Mouse (Mus musculus) midbrain, postnatal 0 days (tissue): ENCODE data around the gene Galp. TPM values are rescaled to one million over a fixed set of nuclear protein-coding genes. Genes with fewer than 3 reads are reported as not detected.
A peak's percentile ranks its signal among the peaks of the same experiment; 100 is the strongest.

ENCODE experiments used
- ATAC-seq: fragments of 200-750 bp; cut with Nextera tagmentation; 2 replicates; pipeline ENCODE4 v1.8.0; 2017; ENCODE audit warnings: moderate number of reproducible peaks, mild to moderate bottlenecking, moderate TSS enrichment, moderate library complexity; ENCODE audit not compliant: low FRiP score
- DNase-seq: peaks from one replicate; pipeline ENCODE4 v3.0.0-alpha.2; 2015; ENCODE audit warnings: low spot score
- H3K27ac ChIP-seq: fragments of 300-500 bp; sonication (generic); 2 replicates; pipeline ENCODE4 v1.5.1; 2014; ENCODE audit warnings: low read depth, mild to moderate bottlenecking, low read length, mixed read lengths
- H3K27me3 ChIP-seq: fragments of 300-500 bp; sonication (generic); 2 replicates; pipeline ENCODE4 v1.6.1; 2014; ENCODE audit warnings: low read length, control low read depth, mixed read lengths; ENCODE audit not compliant: insufficient read depth
- H3K36me3 ChIP-seq: fragments of 300-500 bp; sonication (generic); 2 replicates; pipeline ENCODE4 v1.6.1; 2014; ENCODE audit warnings: low read length, control low read depth, mixed read lengths; ENCODE audit not compliant: insufficient read depth
- H3K4me1 ChIP-seq: fragments of 300-500 bp; sonication (generic); 2 replicates; pipeline ENCODE4 v1.6.1; 2014; ENCODE audit warnings: mild to moderate bottlenecking, control low read depth, antibody characterized with exemption, low read length, mixed read lengths; ENCODE audit not compliant: insufficient read depth
- H3K4me2 ChIP-seq: fragments of 300-500 bp; sonication (generic); 2 replicates; pipeline ENCODE4 v1.6.1; 2014; ENCODE audit warnings: low read depth, mild to moderate bottlenecking, low read length, mixed read lengths; ENCODE audit not compliant: poor library complexity, severe bottlenecking
- H3K4me3 ChIP-seq: fragments of 300-500 bp; sonication (generic); 2 replicates; pipeline ENCODE4 v1.5.1; 2014; ENCODE audit warnings: low read depth, mild to moderate bottlenecking, low read length, moderate library complexity
- H3K9ac ChIP-seq: fragments of 300-500 bp; sonication (generic); replicated peaks from 2 replicates; pipeline ENCODE4 v1.6.1; 2014; ENCODE audit warnings: mild to moderate bottlenecking, low read length, moderate library complexity, mixed read lengths; ENCODE audit not compliant: poor library complexity, severe bottlenecking
- H3K9me3 ChIP-seq: fragments of 300-500 bp; sonication (generic); 2 replicates; pipeline ENCODE4 v1.6.1; 2016; ENCODE audit warnings: low read length, control low read depth
- CTCF ChIP-seq: IDR thresholded peaks from 2 replicates; pipeline ENCODE4 v1.5.1; 2016; ENCODE audit warnings: antibody characterized with exemption, mild to moderate bottlenecking
- WGBS: fragments of 180-500 bp; shearing (Covaris S2); extraction: QIAGEN DNeasy Blood & Tissue Kit; methylation state at CpG from one replicate; pipeline ENCODE4 v1.1.7; 2014; 5-methylcytosine and 5-hydroxymethylcytosine counted together
- polyA plus RNA-seq: library from polyadenylated mRNA; unstranded; fragments of >200 nt; fragmentation: Nextera tagmentation; extraction: Ambion mirVana; gene quantifications from 2 replicates; pipeline ENCODE4 v1.2.1, GENCODE M21; 2015
- total RNA-seq: library from RNA; depleted of rRNA; stranded (reverse); fragments of >200 nt; gene quantifications from 2 replicates; pipeline ENCODE4 v1.2.3, GENCODE M21; 2014

The Galp gene
- total and polyA plus RNA-seq, 2 experiments from 2014 or later = not detected

DNA sequence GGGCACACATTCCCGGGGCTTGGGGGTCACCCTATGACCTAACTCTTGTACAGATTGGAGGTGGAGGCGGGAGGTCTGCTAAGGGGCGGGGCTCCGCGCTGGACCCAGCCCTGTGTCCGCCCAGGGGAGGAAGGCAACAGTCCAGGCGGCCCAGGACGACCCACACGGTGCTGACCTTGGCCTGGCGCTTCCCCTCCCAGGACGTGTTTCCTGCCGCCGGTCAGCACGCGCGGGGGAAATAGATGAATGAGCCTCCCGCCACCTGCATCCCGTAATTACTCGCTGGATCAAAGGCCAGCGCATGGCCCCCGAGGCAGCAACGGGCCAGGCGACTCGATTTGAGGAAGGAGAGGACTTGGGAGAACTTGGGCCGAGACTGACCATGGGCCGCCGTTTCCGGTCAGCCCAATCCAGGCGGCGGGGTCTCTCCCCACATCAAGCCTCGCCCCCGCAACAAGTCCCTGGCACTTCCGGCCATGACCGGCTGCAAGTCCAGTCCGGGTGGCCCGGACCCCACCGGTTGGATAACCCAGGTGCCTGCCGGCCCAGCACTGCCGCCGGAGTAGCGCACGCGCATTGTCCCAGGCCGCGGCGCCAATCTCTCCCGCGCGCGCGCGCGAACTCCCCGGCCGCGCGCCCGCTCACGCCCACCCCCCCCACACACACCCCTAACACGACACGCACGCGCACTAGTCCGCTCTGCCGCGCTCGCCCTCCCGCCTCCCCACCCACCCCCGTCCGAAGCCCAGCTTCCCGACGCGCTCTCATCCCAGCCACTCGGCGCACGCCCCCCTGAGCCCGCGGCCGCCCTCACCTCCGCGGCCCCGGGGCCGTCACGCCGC is 41.6 kb upstream of the Galp start:
- DNase-seq (peak; percentile 90), ATAC-seq (peak; percentile 82)
- Histone ChIP-seq H3K4me1 (peaks cover 5% of the 10 kb centered on the region; the same call in 1 of the 2 replicates), H3K4me3 (peak overlapping the region; percentile 86), H3K27me3 (no peaks in the 10 kb centered on the region), H3K36me3 (no peaks in the 10 kb centered on the region), H3K4me2 (peak overlapping the region; percentile 94), H3K9me3 (no peaks in the 10 kb centered on the region), H3K27ac (peak overlapping the region; percentile 93), H3K9ac (peak overlapping the region; percentile 91)
- under 1% methylated on average over 41 of the region's 85 CpGs for WGBS
- no peak for TF ChIP-seq CTCF

DNA sequence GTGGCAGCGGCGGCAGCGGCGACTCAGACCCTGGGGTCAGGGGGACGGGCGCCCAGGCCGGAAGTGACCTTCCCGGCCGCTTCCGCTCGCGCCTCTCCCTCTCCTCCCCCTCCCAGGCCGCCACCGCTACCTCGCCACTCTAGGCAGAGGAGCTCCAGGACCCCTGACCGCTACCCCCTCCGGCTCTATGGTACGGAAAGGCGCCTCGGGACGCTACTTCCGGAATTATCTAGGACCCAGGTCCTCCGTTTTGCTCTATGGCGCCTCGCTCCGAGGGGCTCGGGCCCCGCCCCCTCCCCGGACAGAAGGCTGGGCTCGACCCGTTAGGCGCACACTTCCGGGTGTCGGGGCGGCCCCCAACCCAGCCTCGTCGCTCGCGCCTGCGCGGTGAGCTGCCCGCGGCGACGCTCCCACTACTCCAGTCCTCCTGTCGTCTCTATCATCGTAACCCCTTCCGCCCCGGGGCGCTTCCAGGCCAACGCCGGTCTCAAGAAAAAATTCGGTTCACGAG is 40.9 kb upstream of the Galp start, which contains the start of gene Zfp787:
TSS of gene Zfp787 (minus strand) at position 97 of the 511 bp plus-strand sequence.
- Histone ChIP-seq H3K27ac (peak within 1 kb of the TSS; percentile 93), H3K4me2 (peak within 1 kb of the TSS; percentile 94), H3K4me1 (peaks cover 5% of the 10 kb centered on the region; the same call in 1 of the 2 replicates), H3K36me3 (no peaks in the 10 kb centered on the region), H3K4me3 (peak within 1 kb of the TSS; percentile 86), H3K9me3 (no peaks in the 10 kb centered on the region), H3K27me3 (no peaks in the 10 kb centered on the region), H3K9ac (peak within 1 kb of the TSS; percentile 91)
- under 1% methylated on average over 40 of the region's 54 CpGs for WGBS
- DNase-seq = peak; percentile 99
- no peak for TF ChIP-seq CTCF
- ATAC-seq = peak; percentile 97

DNA sequence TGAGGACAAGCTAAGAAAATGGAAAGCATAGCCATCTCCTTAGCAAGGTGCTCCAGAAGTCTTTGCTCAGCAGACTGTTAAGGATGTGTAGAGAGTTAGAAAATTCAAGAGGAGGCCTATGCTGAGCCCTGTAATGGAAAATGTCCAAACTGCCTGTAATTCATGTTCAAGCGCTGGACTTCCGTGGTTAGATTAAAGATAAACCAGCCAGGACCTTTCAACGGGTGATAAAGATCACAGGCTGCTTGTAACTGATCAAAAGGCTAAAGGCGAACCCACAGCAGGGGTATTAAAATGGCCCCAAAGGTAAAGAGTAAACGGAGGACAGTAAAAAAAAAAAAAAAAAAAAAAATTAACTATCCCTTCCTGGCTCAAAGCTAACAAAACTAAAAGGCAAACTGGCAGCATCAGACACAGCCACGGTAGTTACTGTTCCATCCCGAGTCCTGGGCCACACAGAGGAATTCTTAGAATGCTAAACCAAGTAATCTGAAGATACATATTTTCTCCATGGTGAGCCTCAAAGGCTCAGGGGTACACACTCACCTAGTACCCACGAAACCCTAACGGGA is 39.9 kb upstream of the Galp start:
- H3K9me3 ChIP-seq = no peaks in the 10 kb centered on the region
- 0 out of 2 replicates have a peak overlapping the region, but pooled peaks have one; percentile 62 for H3K9ac ChIP-seq
- ATAC-seq = no peak
- H3K36me3 ChIP-seq = no peaks in the 10 kb centered on the region
- TF ChIP-seq CTCF = no peak
- H3K4me1 ChIP-seq = peaks cover 5% of the 10 kb centered on the region; the same call in 1 of the 2 replicates
- H3K27ac ChIP-seq = 0 out of 2 replicates have a peak overlapping the region, but pooled peaks have one; percentile 93
- peak overlapping the region; percentile 94 for H3K4me2 ChIP-seq
- 73% methylated on average over 9 of the region's 9 CpGs for WGBS
- no peaks in the 10 kb centered on the region for H3K27me3 ChIP-seq
- peak overlapping the region; percentile 86 for H3K4me3 ChIP-seq
- no peak for DNase-seq

DNA sequence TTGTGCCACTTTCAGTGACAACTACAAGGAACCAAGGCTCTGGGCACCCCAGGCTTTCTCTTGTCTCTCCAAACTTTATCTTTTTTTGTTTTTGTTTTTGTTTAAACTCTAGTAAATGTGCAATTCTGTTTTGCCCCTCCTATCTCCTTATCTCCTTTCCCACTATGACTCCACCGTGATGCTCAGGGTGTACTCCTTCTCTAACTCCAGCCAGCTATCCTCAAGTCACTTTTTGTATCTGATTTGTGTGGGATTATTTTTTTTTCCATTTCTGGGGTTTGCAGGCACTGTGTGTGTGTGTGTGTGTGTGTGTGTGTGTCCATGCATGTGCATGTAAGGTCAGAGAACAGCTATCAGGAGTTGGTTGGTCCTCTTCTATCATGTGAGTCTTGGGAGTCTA is 39.4 kb upstream of the Galp start:
- no peak for TF ChIP-seq CTCF
- Histone ChIP-seq H3K27me3 (0 out of 2 replicates have a peak, but pooled peaks cover 3% of the 10 kb centered on the region), H3K4me2 (no peak overlapping the region), H3K9ac (no peak overlapping the region), H3K4me3 (no peak overlapping the region), H3K4me1 (peaks cover 5% of the 10 kb centered on the region; the same call in 1 of the 2 replicates), H3K27ac (no peak overlapping the region), H3K9me3 (no peaks in the 10 kb centered on the region), H3K36me3 (no peaks in the 10 kb centered on the region)
- ATAC-seq (no peak), DNase-seq (no peak)
- WGBS = 89% methylated on average over 1 of the region's 1 CpGs

DNA sequence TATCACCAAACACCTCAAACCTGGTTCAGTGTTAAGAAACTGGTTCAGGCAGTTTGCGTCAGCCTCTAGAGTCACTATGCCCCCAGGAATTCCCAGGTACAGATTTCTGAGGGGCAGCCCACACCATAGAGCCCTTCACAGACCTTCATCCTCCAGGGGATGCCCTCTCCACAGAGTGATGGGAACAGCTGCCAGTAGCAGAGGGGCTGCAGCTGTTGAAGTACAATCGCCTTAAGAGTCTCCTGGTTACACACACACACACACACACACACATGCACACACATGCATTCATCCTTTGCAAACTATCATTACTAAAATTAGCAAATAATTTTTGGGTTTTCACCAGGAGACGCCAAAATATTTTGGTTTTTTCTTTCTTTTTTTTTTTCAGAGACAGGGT is 37.3 kb upstream of the Galp start:
- ATAC-seq (no peak), DNase-seq (no peak)
- 88% methylated on average over 3 of the region's 3 CpGs for WGBS
- TF ChIP-seq CTCF = no peak
- Histone ChIP-seq H3K27me3 (0 out of 2 replicates have a peak, but pooled peaks cover 3% of the 10 kb centered on the region), H3K9me3 (no peaks in the 10 kb centered on the region), H3K4me3 (no peak overlapping the region), H3K36me3 (no peaks in the 10 kb centered on the region), H3K27ac (no peak overlapping the region), H3K4me2 (no peak overlapping the region), H3K9ac (no peak overlapping the region), H3K4me1 (no peaks in the 10 kb centered on the region)
